Mouse (Mus musculus): ENCODE measurements around the gene Hyal3.
A peak's percentile ranks its signal among the peaks of the same experiment; 100 is the strongest.

Hyal3 gene

DNA sequence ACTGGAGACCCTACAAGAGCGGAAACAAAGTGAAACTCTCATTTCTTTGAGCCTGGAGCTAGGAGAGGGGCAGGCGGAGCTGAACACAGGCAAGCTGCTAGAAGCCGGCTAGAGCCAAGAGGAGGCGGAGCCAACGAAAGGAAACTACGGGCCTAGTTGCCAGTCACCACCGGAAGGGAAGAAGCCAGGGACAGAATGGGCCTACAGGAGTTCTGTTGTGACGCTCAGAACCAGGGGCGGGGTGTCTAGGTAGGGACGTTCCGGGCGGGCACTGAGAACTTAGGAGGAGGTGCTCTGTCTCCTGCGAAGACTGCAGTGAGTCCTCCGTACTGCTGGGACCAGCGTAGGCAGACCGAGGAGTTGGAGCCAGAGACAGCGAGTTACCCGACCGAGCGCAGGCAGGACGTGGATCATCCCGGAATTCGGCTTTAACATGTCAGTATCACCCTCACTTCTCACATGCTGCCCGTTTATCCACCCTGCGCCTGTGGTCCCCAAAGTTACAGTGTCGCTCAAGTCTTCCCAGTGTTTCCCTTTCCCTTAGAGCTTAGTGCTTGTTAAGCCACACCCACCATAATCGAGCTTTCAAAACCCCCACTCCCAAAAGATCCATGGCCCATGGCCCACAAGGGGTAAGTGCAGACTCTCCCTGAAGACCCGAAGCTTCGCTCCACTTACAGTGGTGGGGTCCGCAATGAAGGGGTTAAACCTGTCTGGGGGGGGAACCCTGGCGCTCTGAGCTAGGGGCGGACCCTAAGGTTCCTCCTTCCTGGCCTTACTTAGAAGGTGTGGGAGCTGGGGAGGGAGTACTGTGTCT, at the start of gene Hyal3:
Gene Hyal3, plus strand, starts transcription at position 318 of the 817 bp plus-strand sequence.
- ATAC-seq (ENCODE audit: insufficient number of reproducible peaks, low FRiP score, low TSS enrichment), result peak; percentile 68

- peak; percentile 96 for ATAC-seq (ENCODE audit: insufficient number of reproducible peaks, low FRiP score, low TSS enrichment)
Measured at GRCm38 (mm10) chr9:107533791-107534407, 46.7 kb upstream of the Hyal3 start, which contains the start of gene Tmem115. TSS of gene Tmem115 (plus strand) at chr9:107533945.

- no peak; the same call in 1 of the 2 replicates for ATAC-seq (ENCODE audit: insufficient number of reproducible peaks, low FRiP score, low TSS enrichment)
Measured at GRCm38 (mm10) chr9:107534408-107535202, 46.0 kb upstream of the Hyal3 start.

DNA sequence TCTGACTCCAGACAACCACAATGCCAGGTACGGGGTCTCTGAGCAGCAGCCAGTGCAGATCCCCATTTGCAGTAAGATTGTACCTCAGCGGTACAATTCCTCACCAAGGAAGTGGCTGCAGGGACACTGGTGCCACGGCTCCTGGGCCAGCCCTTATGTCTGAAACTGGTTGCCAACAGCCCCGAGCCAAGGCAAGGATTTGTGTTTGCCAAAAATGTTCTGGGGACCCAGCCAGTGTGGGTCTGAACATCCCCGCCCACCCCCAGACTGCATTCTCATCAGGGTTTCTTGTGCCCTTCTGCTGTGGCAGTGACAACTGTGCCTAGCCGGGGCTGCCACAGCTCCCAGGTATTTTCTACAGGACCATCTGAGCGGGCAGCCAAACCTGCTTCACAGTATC, 42.4 kb upstream of the Hyal3 start:
- ATAC-seq (ENCODE audit: insufficient number of reproducible peaks, low FRiP score, low TSS enrichment), result no peak

GRCm38 (mm10) chr9:107538711-107539110, 41.9 kb upstream of the Hyal3 start:
- no peak for ATAC-seq (ENCODE audit: insufficient number of reproducible peaks, low FRiP score, low TSS enrichment)

DNA sequence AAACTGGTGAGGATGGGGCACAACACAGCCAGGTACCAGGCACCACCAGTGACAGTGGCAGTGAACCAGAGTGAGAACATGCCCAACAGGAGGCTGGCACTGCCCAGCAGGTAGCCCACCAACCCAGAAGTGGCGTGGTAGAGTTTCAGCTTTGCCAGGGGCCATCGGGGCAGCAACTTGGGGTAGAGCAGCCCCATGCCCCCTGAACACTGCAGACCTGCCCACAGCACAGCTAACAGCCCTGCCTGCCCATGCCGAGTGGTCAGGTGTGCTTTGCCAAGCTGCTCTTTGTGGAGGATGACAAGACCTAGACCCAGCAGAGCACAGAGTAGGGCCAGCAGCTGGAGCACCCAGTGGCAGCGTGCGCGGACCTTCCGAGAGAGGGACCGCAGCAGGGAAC, 40.7 kb upstream of the Hyal3 start:
- ATAC-seq (ENCODE audit: insufficient number of reproducible peaks, low FRiP score, low TSS enrichment), result no peak

- ATAC-seq (ENCODE audit: insufficient number of reproducible peaks, low FRiP score, low TSS enrichment), result no peak
Measured at GRCm38 (mm10) chr9:107540420-107540819, 40.2 kb upstream of the Hyal3 start.

- no peak for ATAC-seq (ENCODE audit: insufficient number of reproducible peaks, low FRiP score, low TSS enrichment)
Measured at GRCm38 (mm10) chr9:107541005-107541404, 39.6 kb upstream of the Hyal3 start.

GRCm38 (mm10) chr9:107541474-107542351, 38.9 kb upstream of the Hyal3 start, which contains the start of the genes Cyb561d2 and Nprl2:
TSS of gene Cyb561d2 (minus strand) at chr9:107542193.
TSS of gene Nprl2 (plus strand) at chr9:107542226.
- ATAC-seq (ENCODE audit: insufficient number of reproducible peaks, low FRiP score, low TSS enrichment), result peak; percentile 79

DNA sequence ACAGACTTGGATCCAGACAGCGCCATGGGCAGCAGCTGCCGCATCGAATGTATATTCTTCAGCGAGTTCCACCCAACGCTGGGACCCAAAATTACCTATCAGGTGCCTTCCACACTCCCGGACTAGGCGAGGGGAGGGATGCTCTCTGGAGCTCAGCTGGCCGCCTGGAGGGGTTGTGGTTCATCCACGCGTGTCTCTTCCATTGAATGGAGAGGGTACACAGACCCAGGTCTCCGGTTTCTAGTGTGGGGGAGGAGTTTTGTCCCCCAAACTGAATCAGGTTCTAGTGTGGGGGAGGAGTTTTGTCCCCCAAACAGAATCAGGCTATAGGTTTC, 38.3 kb upstream of the Hyal3 start:
- no peak for ATAC-seq (ENCODE audit: insufficient number of reproducible peaks, low FRiP score, low TSS enrichment)

- no peak for ATAC-seq (ENCODE audit: insufficient number of reproducible peaks, low FRiP score, low TSS enrichment)
Measured at GRCm38 (mm10) chr9:107542721-107543120, 37.9 kb upstream of the Hyal3 start.

GRCm38 (mm10) chr9:107543299-107543698, 37.3 kb upstream of the Hyal3 start:
- ATAC-seq (ENCODE audit: insufficient number of reproducible peaks, low FRiP score, low TSS enrichment), result no peak

DNA sequence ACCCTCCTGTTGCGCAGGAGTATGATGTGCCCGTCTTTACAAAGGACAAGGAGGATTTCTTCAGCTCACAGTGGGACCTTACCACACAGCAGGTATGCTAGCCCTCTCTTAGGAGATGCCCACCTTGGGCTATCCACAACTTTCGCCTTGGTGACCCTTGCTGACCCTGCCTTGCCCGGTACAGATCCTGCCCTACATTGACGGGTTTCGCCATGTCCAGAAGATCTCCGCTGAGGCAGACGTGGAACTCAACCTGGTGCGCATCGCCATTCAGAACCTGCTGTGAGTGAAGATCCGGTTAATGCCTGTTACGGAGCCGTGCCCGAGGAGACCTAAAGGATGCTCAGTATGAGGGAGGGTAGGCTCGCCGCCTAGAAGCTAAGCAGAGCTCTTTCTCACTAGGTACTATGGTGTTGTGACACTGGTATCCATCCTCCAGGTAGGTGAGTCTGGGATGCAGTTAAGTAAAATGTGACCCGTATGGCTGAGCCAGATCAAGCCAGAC, 36.4 kb upstream of the Hyal3 start:
- ATAC-seq (ENCODE audit: insufficient number of reproducible peaks, low FRiP score, low TSS enrichment), result no peak

DNA sequence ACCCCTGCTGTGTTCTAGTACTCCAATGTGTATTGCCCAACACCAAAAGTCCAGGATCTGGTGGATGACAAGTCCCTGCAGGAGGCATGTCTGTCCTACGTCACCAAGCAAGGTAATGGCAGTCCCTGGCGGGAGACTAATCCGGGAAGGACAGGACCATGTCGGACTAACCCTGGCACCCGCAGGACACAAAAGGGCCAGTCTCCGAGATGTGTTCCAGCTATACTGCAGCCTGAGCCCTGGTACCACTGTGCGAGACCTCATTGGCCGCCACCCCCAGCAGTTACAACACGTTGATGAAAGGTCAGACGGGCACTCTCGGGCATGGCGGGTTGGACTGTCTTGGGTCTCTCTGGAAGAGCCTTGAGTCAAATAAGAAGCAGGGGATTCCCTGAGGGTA, 35.9 kb upstream of the Hyal3 start:
- ATAC-seq (ENCODE audit: insufficient number of reproducible peaks, low FRiP score, low TSS enrichment), result no peak

GRCm38 (mm10) chr9:107545199-107545598, 35.4 kb upstream of the Hyal3 start:
- no peak for ATAC-seq (ENCODE audit: insufficient number of reproducible peaks, low FRiP score, low TSS enrichment)

GRCm38 (mm10) chr9:107545602-107546001, 35.0 kb upstream of the Hyal3 start:
- no peak for ATAC-seq (ENCODE audit: insufficient number of reproducible peaks, low FRiP score, low TSS enrichment)

DNA sequence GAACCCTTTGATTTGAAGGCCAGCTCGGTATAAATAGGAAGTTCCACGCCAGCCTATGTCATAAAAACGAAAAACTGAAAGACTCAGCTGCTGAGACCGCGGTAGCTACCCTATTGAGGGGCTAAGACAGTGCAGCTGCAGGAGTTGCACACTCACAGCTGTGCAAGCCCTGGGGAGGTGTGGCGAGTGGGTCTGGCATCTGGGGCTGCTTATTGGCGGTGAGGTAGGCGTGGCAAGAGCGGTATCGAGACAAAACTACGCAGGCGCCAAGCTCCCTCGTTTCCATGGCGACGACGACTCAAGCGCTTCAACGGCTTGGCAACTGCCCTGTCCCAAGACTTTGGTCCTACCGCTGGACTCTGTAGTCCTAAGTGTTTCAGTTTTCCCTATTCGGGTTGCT, 33.6 kb upstream of the Hyal3 start, which contains the start of gene Zmynd10:
Gene Zmynd10, plus strand, starts transcription at position 273 of the 400 bp plus-strand sequence.
- ATAC-seq (ENCODE audit: insufficient number of reproducible peaks, low FRiP score, low TSS enrichment), result no peak

DNA sequence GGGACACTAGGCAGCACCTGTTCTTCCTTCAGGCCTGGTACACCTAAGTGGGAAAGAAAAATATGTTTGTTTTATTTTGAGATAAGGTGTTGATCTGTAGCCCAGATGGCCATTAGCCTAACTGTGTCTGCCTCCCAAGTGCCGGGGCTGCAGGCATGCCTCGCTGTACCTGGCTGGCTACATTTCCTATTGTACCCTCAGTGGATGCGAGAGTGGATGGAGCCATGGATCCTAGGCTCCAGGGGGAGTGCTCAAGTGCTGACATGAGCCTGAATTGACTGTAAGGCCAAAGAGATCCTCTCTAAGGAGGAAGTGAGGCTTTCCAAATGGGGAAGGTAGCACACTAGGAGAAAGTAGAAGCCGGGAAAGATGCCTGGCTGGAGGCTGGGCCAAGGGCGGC, 32.7 kb upstream of the Hyal3 start:
- ATAC-seq (ENCODE audit: insufficient number of reproducible peaks, low FRiP score, low TSS enrichment), result no peak

DNA sequence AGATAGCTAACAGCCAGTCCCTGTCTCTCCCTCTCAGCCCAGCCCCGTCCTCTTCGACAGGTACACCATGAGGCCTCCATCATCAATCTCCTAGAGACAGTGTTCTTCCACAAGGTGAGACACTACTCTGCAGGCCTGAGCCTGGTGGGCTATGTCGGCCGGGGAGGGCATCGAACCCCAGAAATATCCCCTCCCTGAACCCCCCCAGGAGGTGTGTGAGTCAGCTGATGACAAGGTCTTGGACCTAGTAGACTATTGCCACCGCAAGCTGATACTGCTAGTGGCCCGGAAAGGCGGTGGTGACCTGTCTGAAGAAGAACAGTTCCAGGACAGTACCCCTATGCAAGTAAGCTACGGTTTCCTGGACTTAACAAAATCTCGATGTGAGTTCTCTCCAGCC, 31.8 kb upstream of the Hyal3 start:
- no peak for ATAC-seq (ENCODE audit: insufficient number of reproducible peaks, low FRiP score, low TSS enrichment)
